Mouse (Mus musculus): ENCODE results near the gene Ociad1.

- TF ChIP-seq POLR2A (IDR thresholded peaks at IDR 0.05; ENCODE audit: insufficient read length, low read depth), result no peak
- TF ChIP-seq MYOG (IDR thresholded peaks at IDR 0.05; ENCODE audit: control insufficient read depth in 1 of 3, insufficient read depth in 1 of 3, insufficient read length in 2 of 3, low read depth in 2 of 3), result no peak
- no peak for TF ChIP-seq POLR2AphosphoS2 (IDR thresholded peaks at IDR 0.05; ENCODE audit: insufficient read length, low read depth)
- no peak for TF ChIP-seq MYOD1 (IDR thresholded peaks at IDR 0.05; ENCODE audit: control insufficient read depth in 1 of 3, insufficient read length in 2 of 3, low read depth in 2 of 3)
- no peak for TF ChIP-seq MAX (IDR thresholded peaks at IDR 0.05; ENCODE audit: low read depth)
These were observed 45.6 kb downstream of the Ociad1 start for GRCm38 (mm10) chr5:73337961-73338831.
